Mouse (Mus musculus) cerebellum, postnatal 4 days (tissue): Measurements from ENCODE around the gene Srd5a1.
"Not testable (repeated sequence)": the region's sequence is repeated elsewhere in the genome, so short reads cannot be mapped to it uniquely, and the experiment has no call there.

Experiments used
- DNase-seq, 2 experiments: peaks; one replicate each; pipeline ENCODE4 v3.0.0; 2022; ENCODE audit warnings: low spot score in 2 of 2, mixed read lengths in 1 of 2

The Srd5a1 gene

GRCm38 (mm10) chr13:69611398-69612174, at the start of gene Srd5a1:
Gene Srd5a1 (minus strand): TSS chr13:69611442.
- peak; percentile 92 to 96 for DNase-seq

- DNase-seq: no peak
Measured at GRCm38 (mm10) chr13:69654508-69654907, 43.3 kb upstream of the Srd5a1 start.

- DNase-seq: no peak
Measured at GRCm38 (mm10) chr13:69646481-69646880, 35.2 kb upstream of the Srd5a1 start.

- DNase-seq: no peak
Measured at GRCm38 (mm10) chr13:69645694-69646423, 34.6 kb upstream of the Srd5a1 start.

GRCm38 (mm10) chr13:69644427-69645166, 33.4 kb upstream of the Srd5a1 start:
- DNase-seq: no peak

- no peak for DNase-seq
Measured at GRCm38 (mm10) chr13:69643937-69644336, 32.7 kb upstream of the Srd5a1 start.

GRCm38 (mm10) chr13:69642656-69643216, 31.5 kb upstream of the Srd5a1 start:
- no peak for DNase-seq

- DNase-seq: no peak
Measured at GRCm38 (mm10) chr13:69641017-69641416, 29.8 kb upstream of the Srd5a1 start.

GRCm38 (mm10) chr13:69640541-69640940, 29.3 kb upstream of the Srd5a1 start:
- DNase-seq: no peak

GRCm38 (mm10) chr13:69640126-69640525, 28.9 kb upstream of the Srd5a1 start:
- no peak for DNase-seq

- DNase-seq: no peak
Measured at GRCm38 (mm10) chr13:69639251-69639650, 28.0 kb upstream of the Srd5a1 start.

GRCm38 (mm10) chr13:69638108-69638626, 26.9 kb upstream of the Srd5a1 start:
- DNase-seq: no peak

- no peak for DNase-seq
Measured at GRCm38 (mm10) chr13:69637657-69638056, 26.4 kb upstream of the Srd5a1 start.

GRCm38 (mm10) chr13:69636816-69637215, 25.6 kb upstream of the Srd5a1 start:
- no peak for DNase-seq

GRCm38 (mm10) chr13:69636375-69636774, 25.1 kb upstream of the Srd5a1 start:
- DNase-seq: no peak

GRCm38 (mm10) chr13:69635836-69636235, 24.6 kb upstream of the Srd5a1 start:
- not testable (repeated sequence) for DNase-seq

GRCm38 (mm10) chr13:69633988-69634387, 22.7 kb upstream of the Srd5a1 start:
- DNase-seq: no peak

GRCm38 (mm10) chr13:69633551-69633950, 22.3 kb upstream of the Srd5a1 start:
- no peak for DNase-seq

GRCm38 (mm10) chr13:69631659-69632058, 20.4 kb upstream of the Srd5a1 start:
- no peak for DNase-seq

- DNase-seq: no peak
Measured at GRCm38 (mm10) chr13:69631111-69631510, 19.9 kb upstream of the Srd5a1 start.

GRCm38 (mm10) chr13:69630576-69630975, 19.3 kb upstream of the Srd5a1 start:
- no peak for DNase-seq

- DNase-seq: no peak
Measured at GRCm38 (mm10) chr13:69627941-69628340, 16.7 kb upstream of the Srd5a1 start.
